Mouse (Mus musculus) lung, embryonic 14.5 days (tissue): ENCODE data around the gene Ager. TPM values are rescaled to one million over a fixed set of nuclear protein-coding genes. Genes with fewer than 3 reads are reported as not detected.
A peak's percentile ranks its signal among the peaks of the same experiment; 100 is the strongest.

Source experiments
- ATAC-seq: fragments of 200-750 bp; cut with Nextera tagmentation; 2 replicates; pipeline ENCODE4 v1.8.0; 2017; ENCODE audit warnings: mild to moderate bottlenecking, moderate TSS enrichment, moderate library complexity; ENCODE audit not compliant: insufficient read depth
- DNase-seq: peaks from one replicate; pipeline ENCODE4 v3.0.0-alpha.2; 2015
- H3K27ac ChIP-seq: fragments of 300-500 bp; sonication (generic); 2 replicates; pipeline ENCODE4 v1.5.1; 2014; ENCODE audit warnings: low read depth, mild to moderate bottlenecking, moderate library complexity
- H3K27me3 ChIP-seq: fragments of 300-500 bp; sonication (generic); 2 replicates; pipeline ENCODE4 v1.6.1; 2014; ENCODE audit warnings: low read length, control low read depth; ENCODE audit not compliant: insufficient read depth
- H3K36me3 ChIP-seq: fragments of 300-500 bp; sonication (generic); 2 replicates; pipeline ENCODE4 v1.6.1; 2014; ENCODE audit warnings: control low read depth; ENCODE audit not compliant: insufficient read depth
- H3K4me1 ChIP-seq: fragments of 300-500 bp; sonication (generic); 2 replicates; pipeline ENCODE4 v1.6.1; 2014; ENCODE audit warnings: antibody characterized with exemption, control low read depth; ENCODE audit not compliant: insufficient read depth
- H3K4me2 ChIP-seq: fragments of 300-500 bp; sonication (generic); 2 replicates; pipeline ENCODE4 v1.6.1; 2014; ENCODE audit warnings: mild to moderate bottlenecking
- H3K4me3 ChIP-seq: fragments of 300-500 bp; sonication (generic); 2 replicates; pipeline ENCODE4 v1.5.1; 2014; ENCODE audit warnings: low read depth, low read length
- H3K9ac ChIP-seq: fragments of 300-500 bp; sonication (generic); 2 replicates; pipeline ENCODE4 v1.6.1; 2014
- H3K9me3 ChIP-seq: fragments of 300-500 bp; sonication (generic); 2 replicates; pipeline ENCODE4 v1.6.1; 2016; ENCODE audit warnings: low read depth, low read length, control low read depth
- CTCF ChIP-seq: IDR thresholded peaks from 2 replicates; pipeline ENCODE4 v1.5.1; 2016; ENCODE audit warnings: antibody characterized with exemption, low read depth
- WGBS: fragments of 180-500 bp; shearing (Covaris S2); extraction: QIAGEN DNeasy Blood & Tissue Kit; methylation state at CpG from one replicate; pipeline ENCODE4 v1.1.7; 2014; 5-methylcytosine and 5-hydroxymethylcytosine counted together
- polyA plus RNA-seq: library from polyadenylated mRNA; unstranded; fragments of >200 nt; fragmentation: Nextera tagmentation; extraction: Ambion mirVana; gene quantifications from 2 replicates; pipeline ENCODE4 v1.2.1, GENCODE M21; 2014

Ager gene
- polyA plus RNA-seq, 1 experiment from 2014 or later: 64.7 TPM

- Histone ChIP-seq H3K9ac (no peak overlapping the region), H3K36me3 (no peaks in the 10 kb centered on the region), H3K27ac (no peak overlapping the region), H3K4me2 (no peak overlapping the region), H3K9me3 (no peaks in the 10 kb centered on the region), H3K4me3 (no peak overlapping the region), H3K27me3 (no peaks in the 10 kb centered on the region), H3K4me1 (0 out of 2 replicates have a peak, but pooled peaks cover 6% of the 10 kb centered on the region)
- 26% methylated on average over 15 of the region's 15 CpGs for WGBS
- ATAC-seq (no peak), DNase-seq (no peak)
- TF ChIP-seq CTCF: no peak; the same call in 1 of the 2 replicates
Observed at GRCm38 (mm10) chr17:34559895-34560294, 37.8 kb upstream of the Ager start.

- Histone ChIP-seq H3K9me3 (no peaks in the 10 kb centered on the region), H3K9ac (no peak overlapping the region), H3K4me3 (no peak overlapping the region), H3K4me2 (no peak overlapping the region), H3K36me3 (no peaks in the 10 kb centered on the region), H3K27me3 (no peaks in the 10 kb centered on the region), H3K4me1 (0 out of 2 replicates have a peak, but pooled peaks cover 6% of the 10 kb centered on the region), H3K27ac (no peak overlapping the region)
- no peak for TF ChIP-seq CTCF
- no peak for DNase-seq
- 87% methylated on average over 6 of the region's 6 CpGs for WGBS
- ATAC-seq: no peak
Observed at GRCm38 (mm10) chr17:34560438-34560837, 37.2 kb upstream of the Ager start.

GRCm38 (mm10) chr17:34561200-34561599 lies 36.5 kb upstream of the Ager start:
- no peak for ATAC-seq
- DNase-seq: no peak
- Histone ChIP-seq H3K4me1 (0 out of 2 replicates have a peak, but pooled peaks cover 6% of the 10 kb centered on the region), H3K36me3 (no peaks in the 10 kb centered on the region), H3K4me3 (no peak overlapping the region), H3K9ac (no peak overlapping the region), H3K27me3 (no peaks in the 10 kb centered on the region), H3K9me3 (no peaks in the 10 kb centered on the region), H3K4me2 (0 out of 2 replicates have a peak overlapping the region, but pooled peaks have one; percentile 18), H3K27ac (no peak overlapping the region)
- TF ChIP-seq CTCF: no peak
- WGBS: 41% methylated on average over 8 of the region's 8 CpGs

DNA sequence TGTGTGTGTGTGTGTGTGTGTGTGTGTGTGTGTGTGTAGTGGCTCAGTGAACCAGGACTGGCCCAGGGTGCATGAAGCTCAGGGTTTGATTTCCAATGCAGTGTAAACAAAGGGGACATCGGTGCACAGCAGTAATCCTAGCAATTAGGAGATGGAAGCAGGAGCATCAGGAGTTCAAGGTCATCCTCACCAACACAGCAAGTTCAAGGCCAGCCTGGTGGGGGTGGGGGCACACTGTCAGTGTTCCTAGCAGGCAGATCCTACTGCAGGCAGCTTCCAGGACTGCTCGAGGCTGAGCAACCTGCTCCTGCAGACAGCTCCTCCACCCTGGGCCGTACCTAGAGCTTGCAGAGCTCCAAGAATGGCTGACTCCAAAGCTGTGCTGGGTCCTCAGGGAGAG lies 35.1 kb upstream of the Ager start:
- Histone ChIP-seq H3K36me3 (no peaks in the 10 kb centered on the region), H3K4me2 (no peak overlapping the region), H3K9me3 (no peaks in the 10 kb centered on the region), H3K27ac (no peak overlapping the region), H3K9ac (no peak overlapping the region), H3K27me3 (no peaks in the 10 kb centered on the region), H3K4me3 (no peak overlapping the region), H3K4me1 (0 out of 2 replicates have a peak, but pooled peaks cover 6% of the 10 kb centered on the region)
- WGBS: 59% methylated on average over 3 of the region's 3 CpGs
- ATAC-seq (no peak), DNase-seq (no peak)
- TF ChIP-seq CTCF: no peak

DNA sequence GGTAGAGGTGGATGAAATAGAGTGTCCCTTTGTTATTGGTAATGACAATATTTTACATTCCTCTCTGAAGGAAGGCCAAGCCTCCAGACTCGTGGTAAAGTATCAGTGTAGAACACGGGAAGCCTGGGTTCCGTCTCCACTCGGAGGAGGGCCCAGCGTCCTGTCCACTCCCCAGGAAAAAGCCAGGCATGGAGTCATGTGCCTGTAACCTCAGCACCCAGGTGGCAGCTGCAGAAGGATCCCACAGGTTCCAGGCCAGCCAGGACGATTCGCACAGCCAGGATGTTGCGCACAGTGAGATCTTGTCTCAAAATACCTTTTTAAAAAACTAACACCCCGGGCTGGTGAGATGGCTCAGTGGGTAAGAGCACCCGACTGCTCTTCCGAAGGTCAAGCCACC lies 34.3 kb upstream of the Ager start:
- 71% methylated on average over 11 of the region's 11 CpGs for WGBS
- no peak for TF ChIP-seq CTCF
- no peak for ATAC-seq
- 0 out of 2 replicates have a peak, but pooled peaks cover 6% of the 10 kb centered on the region for H3K4me1 ChIP-seq
- H3K27me3 ChIP-seq: no peaks in the 10 kb centered on the region
- H3K9ac ChIP-seq: no peak overlapping the region
- no peak overlapping the region for H3K4me2 ChIP-seq
- no peaks in the 10 kb centered on the region for H3K36me3 ChIP-seq
- H3K27ac ChIP-seq: no peak overlapping the region
- no peaks in the 10 kb centered on the region for H3K9me3 ChIP-seq
- no peak overlapping the region for H3K4me3 ChIP-seq
- no peak for DNase-seq

DNA sequence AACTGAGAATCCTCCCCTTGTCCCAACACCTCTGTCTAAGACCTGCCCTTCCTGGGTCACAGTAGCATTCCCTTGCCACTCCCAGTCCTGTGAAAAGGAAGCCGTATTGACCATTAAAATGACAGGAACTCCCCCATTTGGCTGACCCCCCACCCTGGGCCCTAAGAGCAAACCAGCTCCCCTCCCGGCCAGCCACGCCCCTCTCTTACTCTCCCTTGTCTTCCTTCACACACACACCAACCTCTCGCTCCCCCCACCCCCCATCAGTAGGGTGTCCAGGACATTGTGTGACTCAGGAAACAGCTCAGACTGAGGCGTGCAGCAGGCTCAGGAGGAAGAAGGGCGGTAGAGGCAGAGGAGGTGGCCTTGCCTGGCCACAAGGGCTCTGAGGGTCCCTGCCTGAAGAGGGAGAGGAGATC lies 33.6 kb upstream of the Ager start, which contains the start of gene Notch4:
TSS of gene Notch4 (plus strand) at position 266 of the 419 bp plus-strand sequence.
- H3K9me3 ChIP-seq: no peaks in the 10 kb centered on the region
- peak within 1 kb of the TSS; percentile 17 for H3K9ac ChIP-seq

GRCm38 (mm10) chr17:34564796-34565195 lies 32.9 kb upstream of the Ager start:
- H3K27ac ChIP-seq: peak overlapping the region; percentile 73; the same call in 1 of the 2 replicates
- no peaks in the 10 kb centered on the region for H3K36me3 ChIP-seq
- peak overlapping the region; percentile 49 for H3K4me2 ChIP-seq
- H3K9me3 ChIP-seq: no peaks in the 10 kb centered on the region
- WGBS: 25% methylated on average over 3 of the region's 3 CpGs
- no peaks in the 10 kb centered on the region for H3K27me3 ChIP-seq
- peak overlapping the region; percentile 17 for H3K9ac ChIP-seq
- peak; percentile 57; the same call in 1 of the 2 replicates for ATAC-seq
- no peak for TF ChIP-seq CTCF
- 0 out of 2 replicates have a peak, but pooled peaks cover 6% of the 10 kb centered on the region for H3K4me1 ChIP-seq
- DNase-seq: peak; percentile 50
- peak overlapping the region; percentile 23 for H3K4me3 ChIP-seq

More for the DNA sequence above, 33.6 kb upstream of the Ager start, which contains the start of gene Notch4:
- H3K4me1 ChIP-seq: 0 out of 2 replicates have a peak, but pooled peaks cover 6% of the 10 kb centered on the region
- TF ChIP-seq CTCF: 0 out of 2 replicates have a peak, but pooled peaks have one; percentile 20
- no peaks in the 10 kb centered on the region for H3K36me3 ChIP-seq
- no peaks in the 10 kb centered on the region for H3K27me3 ChIP-seq
- H3K4me2 ChIP-seq: peak within 1 kb of the TSS; percentile 49
- peak within 1 kb of the TSS; percentile 23 for H3K4me3 ChIP-seq
- DNase-seq (peak; percentile 48), ATAC-seq (peak; percentile 77; the same call in 1 of the 2 replicates)
- peak within 1 kb of the TSS; percentile 73; the same call in 1 of the 2 replicates for H3K27ac ChIP-seq
- WGBS: 10% methylated on average over 6 of the region's 6 CpGs
